Comparison of ENCODE assay signal across 31 mouse cellular contexts in genomic region chr17:14258906-14259305, GRCm38 (mm10). TPM values are rescaled to one million over a fixed set of nuclear protein-coding genes. Genes with fewer than 3 reads are reported as not detected.
DNase-seq lines count a peak whose midpoint lies in the region; ATAC-seq and TF ChIP-seq lines count a peak whose summit lies in the region.
"Had no signal": no experiment of that assay in that cellular context is flagged by ENCODE, and none has a peak within 500 bp of the region (broad histone marks: within the 10 kb centered on the region; RNA-seq: fewer than 3 reads in every experiment).

No protein-coding gene starts in this region.

- no peaks in the 10 kb centered on the region for H3K9me3 ChIP-seq in liver, embryonic 12.5 days (replicated peaks)
- no peaks in the 10 kb centered on the region for H3K9me3 ChIP-seq in liver, embryonic 11.5 days (ENCODE audit: control insufficient read depth, low read length)
- H3K9me3 ChIP-seq in liver, embryonic 14.5 days (ENCODE audit: control insufficient read depth, low read length), result no peaks in the 10 kb centered on the region
- no peaks in the 10 kb centered on the region for H3K9me3 ChIP-seq in hindbrain, embryonic 16.5 days (ENCODE audit: control insufficient read depth, low read length)
- H3K9me3 ChIP-seq: embryonic facial prominence, embryonic 12.5 days; embryonic facial prominence, embryonic 15.5 days; forebrain, embryonic 10.5 days; forebrain, embryonic 13.5 days; heart, embryonic 12.5 days; heart, embryonic 15.5 days; hindbrain, embryonic 10.5 days; hindbrain, embryonic 13.5 days had no signal

- ATAC-seq in liver, embryonic 12.5 days, result no peak
- ATAC-seq in liver, embryonic 11.5 days (replicated peaks; ENCODE audit: low FRiP score), result no peak
- no peak for ATAC-seq in liver, embryonic 14.5 days (ENCODE audit: insufficient read depth)
- ATAC-seq in hindbrain, embryonic 16.5 days, result no peak
- ATAC-seq: activated CD4-positive, CD25-positive, alpha-beta regulatory T cell, adult 4 months; CD4-positive, CD25-positive, alpha-beta regulatory T cell, adult 4 months; forebrain, embryonic 13.5 days; forebrain, embryonic 16.5 days; intestine, postnatal 0 days; Patski had no signal

- DNase-seq in liver, embryonic 11.5 days (ENCODE audit: low spot score), result no peak
- DNase-seq in R1 (ENCODE audit: low read depth, low spot score), result peak; percentile 57
- peak in 2 of 3 experiments; percentile 15 to 22 for DNase-seq in liver, embryonic 14.5 days (ENCODE audit: low read depth in 3 of 3, low spot score in 3 of 3)
- no peak for DNase-seq in cerebellum, postnatal 25 days
- no peak for DNase-seq in gastrocnemius, adult 8-10 months (ENCODE audit: low spot score in 2 of 2)
- DNase-seq: adrenal gland, adult 8-10 months; adrenal gland, postnatal 25 days; cerebellum, adult 11-12 months; cerebellum, adult 8-10 months; cerebellum, postnatal 10 days; gastrocnemius, adult 2 months; gastrocnemius, postnatal 25 days; heart, adult 18-20 months; heart, postnatal 10 days; heart, postnatal 36 days had no signal

- TF ChIP-seq EP300 in liver, embryonic 14.5 days (IDR thresholded peaks at IDR 0.05; ENCODE audit: low read depth), result no peak

- H3K36me3 ChIP-seq in liver, embryonic 12.5 days, result no peaks in the 10 kb centered on the region
- no peaks in the 10 kb centered on the region for H3K36me3 ChIP-seq in liver, embryonic 11.5 days (ENCODE audit: control insufficient read depth, insufficient read depth, low read length)
- no peaks in the 10 kb centered on the region for H3K36me3 ChIP-seq in liver, embryonic 14.5 days (replicated peaks; ENCODE audit: control insufficient read depth, insufficient read depth, low read depth)
- H3K36me3 ChIP-seq in hindbrain, embryonic 16.5 days (ENCODE audit: control insufficient read depth, insufficient read depth, low read length), result no peaks in the 10 kb centered on the region
- H3K36me3 ChIP-seq: embryonic facial prominence, embryonic 12.5 days; embryonic facial prominence, embryonic 15.5 days; forebrain, embryonic 10.5 days; G1E; heart, embryonic 12.5 days; heart, embryonic 15.5 days; hindbrain, embryonic 10.5 days; hindbrain, embryonic 13.5 days had no signal

- peak overlapping the region; percentile 13 for H3K4me2 ChIP-seq in liver, embryonic 12.5 days
- no peak overlapping the region for H3K4me2 ChIP-seq in liver, embryonic 11.5 days
- peak overlapping the region; percentile 19; the same call in 1 of the 2 replicates for H3K4me2 ChIP-seq in liver, embryonic 14.5 days (ENCODE audit: low read depth)
- no peak overlapping the region for H3K4me2 ChIP-seq in hindbrain, embryonic 16.5 days (ENCODE audit: low read length)
- H3K4me2 ChIP-seq: embryonic facial prominence, embryonic 12.5 days; embryonic facial prominence, embryonic 15.5 days; forebrain, embryonic 13.5 days; heart, embryonic 12.5 days; heart, embryonic 15.5 days; hindbrain, embryonic 13.5 days had no signal

- peak overlapping the region; percentile 84 for H3K27ac ChIP-seq in liver, embryonic 12.5 days
- H3K27ac ChIP-seq in liver, embryonic 11.5 days (ENCODE audit: low read depth, low read length), result no peak overlapping the region
- peak overlapping the region; percentile 61 for H3K27ac ChIP-seq in liver, embryonic 14.5 days
- no peak overlapping the region for H3K27ac ChIP-seq in hindbrain, embryonic 16.5 days (ENCODE audit: low read depth, low read length)
- H3K27ac ChIP-seq: embryonic facial prominence, embryonic 12.5 days; embryonic facial prominence, embryonic 15.5 days; forebrain, embryonic 10.5 days; forebrain, embryonic 13.5 days; gastrocnemius, adult 2 months; heart, embryonic 15.5 days; hindbrain, embryonic 10.5 days; hindbrain, embryonic 13.5 days had no signal

- H3K4me1 ChIP-seq in liver, embryonic 12.5 days, result peaks cover 19% of the 10 kb centered on the region
- H3K4me1 ChIP-seq in liver, embryonic 11.5 days (replicated peaks; ENCODE audit: control insufficient read depth, insufficient read depth, low read length), result no peaks in the 10 kb centered on the region; the same call in 1 of the 2 replicates
- peaks cover 0 to 13% of the 10 kb centered on the region in 2 experiments; a peak in 2 of 4 replicates for H3K4me1 ChIP-seq in liver, embryonic 14.5 days (replicated peaks; ENCODE audit: control insufficient read depth in 2 of 2, insufficient read depth in 2 of 2, low read length in 1 of 2)
- no peaks in the 10 kb centered on the region for H3K4me1 ChIP-seq in hindbrain, embryonic 16.5 days (ENCODE audit: control insufficient read depth, insufficient read depth, low read depth, low read length)
- H3K4me1 ChIP-seq: embryonic facial prominence, embryonic 12.5 days; hindbrain, embryonic 13.5 days had no signal

- 36% methylated on average over 6 of the region's 6 CpGs for WGBS in liver, embryonic 12.5 days (ENCODE audit: insufficient replicate concordance)
- WGBS in liver, embryonic 11.5 days, result 36% methylated on average over 6 of the region's 6 CpGs
- 30% methylated on average over 6 of the region's 6 CpGs for WGBS in liver, embryonic 14.5 days (ENCODE audit: insufficient replicate concordance)
- WGBS in hindbrain, embryonic 16.5 days, result 36% methylated on average over 6 of the region's 6 CpGs

- peaks cover 7% of the 10 kb centered on the region; the same call in 1 of the 2 replicates for H3K27me3 ChIP-seq in liver, embryonic 12.5 days (replicated peaks)
- H3K27me3 ChIP-seq in liver, embryonic 11.5 days (replicated peaks; ENCODE audit: control insufficient read depth, insufficient read depth, low read length), result no peaks in the 10 kb centered on the region
- H3K27me3 ChIP-seq in liver, embryonic 14.5 days (ENCODE audit: control insufficient read depth, insufficient read depth, low read length), result no peaks in the 10 kb centered on the region
- H3K27me3 ChIP-seq in hindbrain, embryonic 16.5 days (replicated peaks; ENCODE audit: control insufficient read depth, insufficient read depth, low read length), result no peaks in the 10 kb centered on the region
- H3K27me3 ChIP-seq: embryonic facial prominence, embryonic 15.5 days; forebrain, embryonic 13.5 days; hindbrain, embryonic 13.5 days; Patski had no signal

- no peak overlapping the region for H3K9ac ChIP-seq in liver, embryonic 12.5 days
- H3K9ac ChIP-seq in liver, embryonic 11.5 days (ENCODE audit: low read depth, low read length), result no peak overlapping the region
- H3K9ac ChIP-seq in liver, embryonic 14.5 days (replicated peaks), result no peak overlapping the region
- H3K9ac ChIP-seq in hindbrain, embryonic 16.5 days (ENCODE audit: low read depth, low read length), result no peak overlapping the region
- H3K9ac ChIP-seq: embryonic facial prominence, embryonic 12.5 days; embryonic facial prominence, embryonic 15.5 days; forebrain, embryonic 13.5 days; heart, embryonic 12.5 days; heart, embryonic 15.5 days; hindbrain, embryonic 13.5 days had no signal

- TF ChIP-seq CTCF in liver, embryonic 14.5 days (IDR thresholded peaks at IDR 0.05; ENCODE audit: low read depth), result no peak

- H3K4me3 ChIP-seq in liver, embryonic 12.5 days, result no peak overlapping the region
- H3K4me3 ChIP-seq in liver, embryonic 11.5 days (ENCODE audit: low read depth, low read length), result no peak overlapping the region
- H3K4me3 ChIP-seq in liver, embryonic 14.5 days (ENCODE audit: insufficient read depth in 1 of 2, low read depth in 2 of 2, low read length in 2 of 2), result no peak overlapping the region
- no peak overlapping the region for H3K4me3 ChIP-seq in hindbrain, embryonic 16.5 days (ENCODE audit: low read length)
- H3K4me3 ChIP-seq: embryonic facial prominence, embryonic 12.5 days; embryonic facial prominence, embryonic 15.5 days; forebrain, embryonic 10.5 days; forebrain, embryonic 13.5 days; gastrocnemius, adult 2 months; heart, embryonic 12.5 days; heart, embryonic 15.5 days; hindbrain, embryonic 10.5 days; hindbrain, embryonic 13.5 days had no signal

RNA-seq across cellular contexts. Expression of gene Smoc2, which starts 20.4 kb away (rescaled TPM):
- 5.9 and 6.9 TPM in 2 replicates for polyA plus RNA-seq in liver, embryonic 12.5 days (2016; fragmentation: Nextera tagmentation; extraction: Ambion mirVana)
- polyA plus RNA-seq in liver, embryonic 11.5 days (2014; fragmentation: Nextera tagmentation; extraction: Ambion mirVana), result 11.8 and 12.8 TPM in 2 replicates
- 1.9 and 2.4 TPM in 2 replicates for polyA plus RNA-seq in liver, embryonic 14.5 days (2012; rRNA removed)
- 2.6 and 3.8 TPM in 2 replicates for polyA plus RNA-seq in liver, embryonic 14.5 days (2014; fragmentation: Nextera tagmentation; extraction: Ambion mirVana)
- polyA plus RNA-seq in hindbrain, embryonic 16.5 days (2015; fragmentation: Nextera tagmentation; extraction: Ambion mirVana), result 6.8 and 7.8 TPM in 2 replicates
- 10 to 100 TPM; 47.3 to 59.0 (median 56.1) TPM for total RNA-seq in gastrocnemius, adult 8-10 months (2022)
- polyA plus RNA-seq: activated CD4-positive, CD25-positive, alpha-beta regulatory T cell, adult 4 months; CD4-positive, CD25-positive, alpha-beta regulatory T cell, adult 4 months; G1E had no signal

RNA-seq across cellular contexts. Expression of gene Dact2, which starts 54.8 kb away (rescaled TPM):
- polyA plus RNA-seq in liver, embryonic 12.5 days (2016; fragmentation: Nextera tagmentation; extraction: Ambion mirVana), result 0.85 and 1.4 TPM in 2 replicates
- 2.3 and 3.0 TPM in 2 replicates for polyA plus RNA-seq in liver, embryonic 11.5 days (2014; fragmentation: Nextera tagmentation; extraction: Ambion mirVana)
- 0.84 and 0.98 TPM in 2 replicates for polyA plus RNA-seq in liver, embryonic 14.5 days (2012; rRNA removed)
- polyA plus RNA-seq in liver, embryonic 14.5 days (2014; fragmentation: Nextera tagmentation; extraction: Ambion mirVana), result 0.47 and 0.90 TPM in 2 replicates
- 3.1 and 3.7 TPM in 2 replicates for polyA plus RNA-seq in hindbrain, embryonic 16.5 days (2015; fragmentation: Nextera tagmentation; extraction: Ambion mirVana)
- 1 to 10 TPM; 1.6 to 2.3 (median 1.7) TPM for total RNA-seq in gastrocnemius, adult 8-10 months (2022)
- total RNA-seq: G1E had no signal
- polyA plus RNA-seq: activated CD4-positive, CD25-positive, alpha-beta regulatory T cell, adult 4 months; CD4-positive, CD25-positive, alpha-beta regulatory T cell, adult 4 months; G1E had no signal

Comparison
In these comparisons a context has a peak if more than half of its experiments do, and no peak if none do; other contexts are left out.
1. H3K27ac ChIP-seq: peak in liver, embryonic 12.5 days (single experiment) and liver, embryonic 14.5 days (single experiment); none in liver, embryonic 11.5 days (single experiment) and hindbrain, embryonic 16.5 days (single experiment).
2. H3K4me2 ChIP-seq: peak in liver, embryonic 12.5 days (single experiment) and liver, embryonic 14.5 days (single experiment); none in liver, embryonic 11.5 days (single experiment) and hindbrain, embryonic 16.5 days (single experiment).
3. DNase-seq: peak in R1 (single experiment) and liver, embryonic 14.5 days (2 of 3); none in liver, embryonic 11.5 days (single experiment), cerebellum, postnatal 25 days (0 of 2) and gastrocnemius, adult 8-10 months (0 of 2).